Comparison of ENCODE assay signal across 9 mouse cellular contexts in the genomic region with DNA sequence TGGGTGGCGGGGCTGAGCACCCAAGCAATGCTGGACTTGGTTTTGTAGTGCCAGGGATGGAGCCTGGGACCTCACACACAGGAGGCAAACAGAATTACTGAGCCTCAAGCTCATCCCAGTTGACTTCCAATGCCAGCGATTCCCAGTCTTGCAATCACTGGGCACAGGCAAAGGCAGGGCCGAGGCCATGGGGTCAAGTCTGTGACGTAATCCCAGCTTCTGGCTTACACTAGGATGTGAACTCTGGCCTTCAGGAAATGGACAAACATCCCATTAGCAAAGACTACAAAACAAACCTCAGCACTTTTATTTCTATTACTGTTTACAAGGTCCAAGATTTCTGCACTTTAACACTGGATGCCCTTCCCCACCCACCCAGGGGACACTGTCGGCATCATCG. TPM values are rescaled to one million over a fixed set of nuclear protein-coding genes. Genes with fewer than 3 reads are reported as not detected.
DNase-seq lines count a peak whose midpoint lies in the region; ATAC-seq and TF ChIP-seq lines count a peak whose summit lies in the region.
"Had no signal": no experiment of that assay in that cellular context is flagged by ENCODE, and none has a peak within 500 bp of the region (broad histone marks: within the 10 kb centered on the region; RNA-seq: fewer than 3 reads in every experiment).

No protein-coding gene starts in this region.

- no peak for TF ChIP-seq EP300 in stomach, postnatal 0 days (optimal IDR thresholded peaks at IDR 0.05)

- no peak for TF ChIP-seq POLR2A in kidney, adult 2 months (IDR thresholded peaks at IDR 0.05; ENCODE audit: low read depth, low read length)

- H3K9me3 ChIP-seq in kidney, embryonic 16.5 days (ENCODE audit: low read length): no peaks in the 10 kb centered on the region
- H3K9me3 ChIP-seq in liver, embryonic 12.5 days (replicated peaks): no peaks in the 10 kb centered on the region
- no peaks in the 10 kb centered on the region for H3K9me3 ChIP-seq in stomach, postnatal 0 days (ENCODE audit: control insufficient read depth, low read length)
- H3K9me3 ChIP-seq: limb, embryonic 15.5 days had no signal

- H3K9ac ChIP-seq in kidney, embryonic 16.5 days (replicated peaks; ENCODE audit: low read length): no peak overlapping the region
- H3K9ac ChIP-seq in liver, embryonic 12.5 days: no peak overlapping the region
- H3K9ac ChIP-seq in stomach, postnatal 0 days (ENCODE audit: low read length): no peak overlapping the region
- H3K9ac ChIP-seq: limb, embryonic 15.5 days had no signal

- TF ChIP-seq CTCF in kidney, adult 2 months (conservative IDR thresholded peaks at IDR 0.05; ENCODE audit: insufficient read depth, insufficient read length, low read depth, low read length): no peak
- TF ChIP-seq CTCF in stomach, postnatal 0 days (IDR thresholded peaks at IDR 0.05; ENCODE audit: low read depth): no peak

- peak; percentile 94 for DNase-seq in kidney, adult 2 months
- DNase-seq in stomach, postnatal 0 days (ENCODE audit: low spot score): no peak
- DNase-seq in left cerebral cortex, adult 18-20 months (ENCODE audit: low spot score in 2 of 2): no peak
- DNase-seq: thymus, postnatal 25 days had no signal

- H3K4me2 ChIP-seq in kidney, embryonic 16.5 days (replicated peaks; ENCODE audit: low read depth, low read length): no peak overlapping the region
- no peak overlapping the region for H3K4me2 ChIP-seq in liver, embryonic 12.5 days
- H3K4me2 ChIP-seq in stomach, postnatal 0 days (replicated peaks; ENCODE audit: low read depth): no peak overlapping the region
- H3K4me2 ChIP-seq: limb, embryonic 15.5 days had no signal

- no peak for ATAC-seq in kidney, embryonic 16.5 days (ENCODE audit: low FRiP score, low TSS enrichment)
- peak; percentile 50 for ATAC-seq in liver, embryonic 12.5 days
- peak; percentile 50; the same call in 1 of the 2 replicates for ATAC-seq in stomach, postnatal 0 days (ENCODE audit: low FRiP score, low TSS enrichment)
- ATAC-seq in CD4-positive, CD25-positive, alpha-beta regulatory T cell, adult 4 months: no peak

- H3K27me3 ChIP-seq in kidney, adult 2 months (replicated peaks; ENCODE audit: control insufficient read depth, insufficient read depth, low read length): no peaks in the 10 kb centered on the region
- no peaks in the 10 kb centered on the region for H3K27me3 ChIP-seq in kidney, embryonic 16.5 days (ENCODE audit: insufficient read depth, low read length)
- H3K27me3 ChIP-seq in liver, embryonic 12.5 days (replicated peaks): no peaks in the 10 kb centered on the region
- H3K27me3 ChIP-seq in stomach, postnatal 0 days (ENCODE audit: control insufficient read depth, insufficient read depth, low read length): no peaks in the 10 kb centered on the region
- H3K27me3 ChIP-seq: limb, embryonic 15.5 days had no signal

- no peaks in the 10 kb centered on the region; the same call in 1 of the 2 replicates for H3K36me3 ChIP-seq in kidney, adult 2 months (ENCODE audit: control insufficient read depth, insufficient read depth, low read length)
- H3K36me3 ChIP-seq in kidney, embryonic 16.5 days (ENCODE audit: insufficient read depth, low read length): peaks cover 24% of the 10 kb centered on the region; the same call in 1 of the 2 replicates
- H3K36me3 ChIP-seq in liver, embryonic 12.5 days: peaks cover 46% of the 10 kb centered on the region
- peaks cover 5% of the 10 kb centered on the region for H3K36me3 ChIP-seq in stomach, postnatal 0 days (ENCODE audit: control insufficient read depth, insufficient read depth, low read length)

- no peak overlapping the region for H3K4me3 ChIP-seq in kidney, adult 2 months (ENCODE audit: insufficient read depth, low read depth, low read length)
- H3K4me3 ChIP-seq in kidney, embryonic 16.5 days (ENCODE audit: low read length): no peak overlapping the region
- no peak overlapping the region for H3K4me3 ChIP-seq in brown adipose tissue, adult 24 weeks (ENCODE audit: insufficient read depth, low read depth, low read length)
- H3K4me3 ChIP-seq in liver, embryonic 12.5 days: no peak overlapping the region
- no peak overlapping the region for H3K4me3 ChIP-seq in stomach, postnatal 0 days (ENCODE audit: low read depth, low read length)
- H3K4me3 ChIP-seq: limb, embryonic 15.5 days had no signal

- H3K4me1 ChIP-seq in kidney, adult 2 months (ENCODE audit: control insufficient read depth, insufficient read depth, low read length): peaks cover 14% of the 10 kb centered on the region; the same call in 1 of the 2 replicates
- peaks cover 4% of the 10 kb centered on the region; the same call in 1 of the 2 replicates for H3K4me1 ChIP-seq in kidney, embryonic 16.5 days (ENCODE audit: insufficient read depth, low read length)
- peaks cover 14% of the 10 kb centered on the region for H3K4me1 ChIP-seq in brown adipose tissue, adult 24 weeks (ENCODE audit: control insufficient read depth, insufficient read depth, insufficient read length, low read length)
- peaks cover 17% of the 10 kb centered on the region for H3K4me1 ChIP-seq in liver, embryonic 12.5 days
- no peaks in the 10 kb centered on the region for H3K4me1 ChIP-seq in stomach, postnatal 0 days (replicated peaks; ENCODE audit: control insufficient read depth, insufficient read depth)

- WGBS in kidney, adult 2 months: 51% methylated on average over 6 of the region's 6 CpGs
- 69% methylated on average over 6 of the region's 6 CpGs for WGBS in kidney, embryonic 16.5 days
- WGBS in liver, embryonic 12.5 days (ENCODE audit: insufficient replicate concordance): 72% methylated on average over 6 of the region's 6 CpGs
- WGBS in stomach, postnatal 0 days: 74% methylated on average over 6 of the region's 6 CpGs

- H3K27ac ChIP-seq in kidney, adult 2 months (ENCODE audit: insufficient read depth, low read depth, low read length): peak overlapping the region; percentile 70
- H3K27ac ChIP-seq in kidney, embryonic 16.5 days (ENCODE audit: low read length): no peak overlapping the region
- H3K27ac ChIP-seq in brown adipose tissue, adult 24 weeks (replicated peaks; ENCODE audit: low read depth, low read length): peak overlapping the region; percentile 91
- H3K27ac ChIP-seq in liver, embryonic 12.5 days: peak overlapping the region; percentile 3; the same call in 1 of the 2 replicates
- no peak overlapping the region for H3K27ac ChIP-seq in stomach, postnatal 0 days (replicated peaks)
- H3K27ac ChIP-seq: limb, embryonic 15.5 days had no signal

RNA-seq across cellular contexts. Expression of a gene that starts 18.6 kb away (rescaled TPM):
- polyA plus RNA-seq in kidney, adult 2 months (2012; rRNA removed): 26.7 and 29.4 TPM in 2 replicates
- 20.4 and 21.2 TPM in 2 replicates for polyA plus RNA-seq in kidney, embryonic 16.5 days (2015; fragmentation: Nextera tagmentation; extraction: Ambion mirVana)
- 10.1 and 14.5 TPM in 2 replicates for polyA plus RNA-seq in brown adipose tissue, adult 24 weeks (2012; ENCODE audit: insufficient read depth, insufficient read length, missing spikeins)
- 9.3 and 10.6 TPM in 2 replicates for polyA plus RNA-seq in liver, embryonic 12.5 days (2016; fragmentation: Nextera tagmentation; extraction: Ambion mirVana)
- 7.6 and 8.2 TPM in 2 replicates for polyA plus RNA-seq in stomach, postnatal 0 days (2015; fragmentation: Nextera tagmentation; extraction: Ambion mirVana)
- total RNA-seq in left cerebral cortex, adult 18-20 months (2021): 10 to 100 TPM; 10.6 to 11.4 TPM
- polyA plus RNA-seq in CD4-positive, CD25-positive, alpha-beta regulatory T cell, adult 4 months (2017; shearing (Covaris generic)): 1 to 10 TPM; 1.6 to 2.4 TPM

RNA-seq across cellular contexts. Expression of a gene that starts 28.0 kb away (rescaled TPM):
- 2.4 and 2.9 TPM in 2 replicates for polyA plus RNA-seq in kidney, adult 2 months (2012; rRNA removed)
- 21.0 and 22.2 TPM in 2 replicates for polyA plus RNA-seq in kidney, embryonic 16.5 days (2015; fragmentation: Nextera tagmentation; extraction: Ambion mirVana)
- 2.1 and 3.4 TPM in 2 replicates for polyA plus RNA-seq in brown adipose tissue, adult 24 weeks (2012; ENCODE audit: insufficient read depth, insufficient read length, missing spikeins)
- 19.4 and 21.2 TPM in 2 replicates for polyA plus RNA-seq in liver, embryonic 12.5 days (2016; fragmentation: Nextera tagmentation; extraction: Ambion mirVana)
- polyA plus RNA-seq in stomach, postnatal 0 days (2015; fragmentation: Nextera tagmentation; extraction: Ambion mirVana): 12.2 and 13.6 TPM in 2 replicates
- 10 to 100 TPM in 1 of 2 experiments, 1 to 10 TPM in 1; 9.7 to 10.7 TPM for total RNA-seq in left cerebral cortex, adult 18-20 months (2021)
- polyA plus RNA-seq in CD4-positive, CD25-positive, alpha-beta regulatory T cell, adult 4 months (2017; shearing (Covaris generic)): 10 to 100 TPM; 24.7 to 30.1 TPM

RNA-seq across cellular contexts. Expression of a gene that starts 41.7 kb away (rescaled TPM):
- 346 and 485 TPM in 2 replicates for polyA plus RNA-seq in kidney, adult 2 months (2012; rRNA removed)
- polyA plus RNA-seq in kidney, embryonic 16.5 days (2015; fragmentation: Nextera tagmentation; extraction: Ambion mirVana): 1,057 and 1,144 TPM in 2 replicates
- 42.9 and 57.3 TPM in 2 replicates for polyA plus RNA-seq in brown adipose tissue, adult 24 weeks (2012; ENCODE audit: insufficient read depth, insufficient read length, missing spikeins)
- 2,000 and 2,061 TPM in 2 replicates for polyA plus RNA-seq in liver, embryonic 12.5 days (2016; fragmentation: Nextera tagmentation; extraction: Ambion mirVana)
- 1,179 and 1,213 TPM in 2 replicates for polyA plus RNA-seq in stomach, postnatal 0 days (2015; fragmentation: Nextera tagmentation; extraction: Ambion mirVana)
- total RNA-seq in left cerebral cortex, adult 18-20 months (2021): 100 to 1,000 TPM; 462 to 494 TPM
- 100 to 1,000 TPM; 163 to 184 TPM for polyA plus RNA-seq in CD4-positive, CD25-positive, alpha-beta regulatory T cell, adult 4 months (2017; shearing (Covaris generic))

RNA-seq across cellular contexts. Expression of a gene that starts 43.6 kb away (rescaled TPM):
- 22.2 and 32.2 TPM in 2 replicates for polyA plus RNA-seq in kidney, adult 2 months (2012; rRNA removed)
- polyA plus RNA-seq in kidney, embryonic 16.5 days (2015; fragmentation: Nextera tagmentation; extraction: Ambion mirVana): 159 and 164 TPM in 2 replicates
- polyA plus RNA-seq in brown adipose tissue, adult 24 weeks (2012; ENCODE audit: insufficient read depth, insufficient read length, missing spikeins): 62.3 and 81.0 TPM in 2 replicates
- 143 and 148 TPM in 2 replicates for polyA plus RNA-seq in liver, embryonic 12.5 days (2016; fragmentation: Nextera tagmentation; extraction: Ambion mirVana)
- 103 and 116 TPM in 2 replicates for polyA plus RNA-seq in stomach, postnatal 0 days (2015; fragmentation: Nextera tagmentation; extraction: Ambion mirVana)
- total RNA-seq in left cerebral cortex, adult 18-20 months (2021): 10 to 100 TPM; 85.4 to 90.8 TPM
- 100 to 1,000 TPM; 322 to 338 TPM for polyA plus RNA-seq in CD4-positive, CD25-positive, alpha-beta regulatory T cell, adult 4 months (2017; shearing (Covaris generic))

Comparison
In these comparisons a context has a peak if more than half of its experiments do, and no peak if none do; other contexts are left out.
1. H3K27ac ChIP-seq: peak in kidney, adult 2 months (single experiment), brown adipose tissue, adult 24 weeks (single experiment) and liver, embryonic 12.5 days (single experiment); none in kidney, embryonic 16.5 days (single experiment) and stomach, postnatal 0 days (single experiment).
2. ATAC-seq: peak in liver, embryonic 12.5 days (single experiment) and stomach, postnatal 0 days (single experiment); none in kidney, embryonic 16.5 days (single experiment) and CD4-positive, CD25-positive, alpha-beta regulatory T cell, adult 4 months (single experiment).